Mouse (Mus musculus) kidney, embryonic 15.5 days (tissue): Measurements from ENCODE around the gene Pidd1. TPM values are rescaled to one million over a fixed set of nuclear protein-coding genes. Genes with fewer than 3 reads are reported as not detected.

Experiments
- ATAC-seq: fragments of 200-750 bp; cut with Nextera tagmentation; replicated peaks from 2 replicates; pipeline ENCODE4 v1.8.0; 2017; ENCODE audit warnings: moderate TSS enrichment; ENCODE audit not compliant: low FRiP score
- H3K27ac ChIP-seq: fragments of 300-500 bp; sonication (generic); 2 replicates; pipeline ENCODE4 v1.5.1; 2015; ENCODE audit warnings: mild to moderate bottlenecking, inconsistent platforms
- H3K27me3 ChIP-seq: fragments of 300-500 bp; sonication (generic); 2 replicates; pipeline ENCODE4 v1.6.1; 2015; ENCODE audit warnings: inconsistent platforms
- H3K36me3 ChIP-seq: fragments of 300-500 bp; sonication (generic); 2 replicates; pipeline ENCODE4 v1.6.1; 2015; ENCODE audit warnings: inconsistent platforms
- H3K4me1 ChIP-seq: fragments of 300-500 bp; sonication (generic); 2 replicates; pipeline ENCODE4 v1.6.1; 2015; ENCODE audit warnings: inconsistent platforms
- H3K4me2 ChIP-seq: fragments of 300-500 bp; sonication (generic); 2 replicates; pipeline ENCODE4 v1.6.1; 2015; ENCODE audit warnings: moderate library complexity, mild to moderate bottlenecking, inconsistent platforms
- H3K4me3 ChIP-seq: fragments of 300-500 bp; sonication (generic); replicated peaks from 2 replicates; pipeline ENCODE4 v1.5.1; 2015; ENCODE audit warnings: mild to moderate bottlenecking, inconsistent platforms
- H3K9ac ChIP-seq: fragments of 300-500 bp; sonication (generic); 2 replicates; pipeline ENCODE4 v1.6.1; 2015; ENCODE audit warnings: mild to moderate bottlenecking, inconsistent platforms
- H3K9me3 ChIP-seq: fragments of 300-500 bp; sonication (generic); replicated peaks from 2 replicates; pipeline ENCODE4 v1.6.1; 2016; ENCODE audit warnings: inconsistent platforms
- WGBS: fragments of 180-500 bp; shearing (Covaris S2); methylation state at CpG from one replicate; pipeline ENCODE4 v1.1.7; 2015; ENCODE audit warnings: mixed read lengths; 5-methylcytosine and 5-hydroxymethylcytosine counted together
- polyA plus RNA-seq: library from polyadenylated mRNA; unstranded; fragments of >200 nt; fragmentation: Nextera tagmentation; extraction: Ambion mirVana; gene quantifications from 2 replicates; pipeline ENCODE4 v1.2.1, GENCODE M21; 2015

Pidd1 gene
- polyA plus RNA-seq, 1 experiment from 2014 or later: 12.6 TPM

GRCm38 (mm10) chr7:141431434-141432185 is 12.2 kb downstream of the Pidd1 start:
- Histone ChIP-seq H3K4me2 (no peak overlapping the region), H3K9me3 (no peaks in the 10 kb centered on the region), H3K4me1 (peaks cover 54% of the 10 kb centered on the region), H3K36me3 (peaks cover 39% of the 10 kb centered on the region), H3K27ac (no peak overlapping the region), H3K9ac (no peak overlapping the region), H3K27me3 (no peaks in the 10 kb centered on the region), H3K4me3 (no peak overlapping the region)
- ATAC-seq: no peak
- WGBS: 89% methylated on average over 19 of the region's 19 CpGs

DNA sequence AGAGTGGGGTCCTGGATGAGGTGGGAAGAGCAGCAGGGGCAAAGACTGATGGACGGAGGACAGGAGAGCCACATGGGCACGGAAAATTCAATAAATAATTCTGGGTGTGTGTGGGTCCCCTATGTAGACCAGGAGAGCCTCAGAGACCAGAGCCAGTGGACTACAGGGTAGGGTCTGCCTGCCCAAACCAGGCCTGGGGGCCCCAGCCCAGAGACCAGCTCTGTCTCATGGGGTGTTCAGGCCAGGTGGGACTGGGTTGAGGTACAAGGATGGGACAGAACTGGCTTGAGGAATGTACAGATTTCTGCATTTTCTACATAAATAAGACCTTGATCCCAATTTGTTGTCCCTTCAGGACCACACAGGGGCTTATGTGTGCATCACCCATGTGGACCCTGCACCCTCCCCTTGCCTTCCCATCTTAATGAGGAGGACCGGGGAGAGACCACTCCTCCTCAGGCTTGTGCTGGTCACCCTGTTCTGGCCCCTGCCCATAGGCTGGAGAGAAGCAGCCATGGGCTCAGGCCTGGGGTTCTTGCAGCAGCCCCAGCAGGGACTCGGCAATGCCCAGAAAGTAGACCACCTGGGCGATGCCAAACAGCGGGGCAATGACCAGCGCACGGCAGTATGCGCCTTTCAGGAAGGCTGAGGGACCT is 13.1 kb downstream of the Pidd1 start:
- Histone ChIP-seq H3K27ac (no peak overlapping the region), H3K9ac (no peak overlapping the region), H3K4me3 (no peak overlapping the region), H3K4me2 (no peak overlapping the region), H3K9me3 (no peaks in the 10 kb centered on the region), H3K36me3 (peaks cover 39% of the 10 kb centered on the region), H3K27me3 (no peaks in the 10 kb centered on the region), H3K4me1 (peaks cover 48% of the 10 kb centered on the region)
- 93% methylated on average over 9 of the region's 9 CpGs for WGBS
- ATAC-seq: no peak

GRCm38 (mm10) chr7:141429840-141430584 is 13.8 kb downstream of the Pidd1 start:
- Histone ChIP-seq H3K9ac (0 out of 2 replicates have a peak overlapping the region, but pooled peaks have one; percentile 10), H3K9me3 (no peaks in the 10 kb centered on the region), H3K4me1 (peaks cover 41% of the 10 kb centered on the region), H3K27ac (no peak overlapping the region), H3K4me3 (no peak overlapping the region), H3K27me3 (no peaks in the 10 kb centered on the region), H3K36me3 (peaks cover 39% of the 10 kb centered on the region), H3K4me2 (peak overlapping the region; percentile 50)
- ATAC-seq: no peak
- 61% methylated on average over 9 of the region's 9 CpGs for WGBS

DNA sequence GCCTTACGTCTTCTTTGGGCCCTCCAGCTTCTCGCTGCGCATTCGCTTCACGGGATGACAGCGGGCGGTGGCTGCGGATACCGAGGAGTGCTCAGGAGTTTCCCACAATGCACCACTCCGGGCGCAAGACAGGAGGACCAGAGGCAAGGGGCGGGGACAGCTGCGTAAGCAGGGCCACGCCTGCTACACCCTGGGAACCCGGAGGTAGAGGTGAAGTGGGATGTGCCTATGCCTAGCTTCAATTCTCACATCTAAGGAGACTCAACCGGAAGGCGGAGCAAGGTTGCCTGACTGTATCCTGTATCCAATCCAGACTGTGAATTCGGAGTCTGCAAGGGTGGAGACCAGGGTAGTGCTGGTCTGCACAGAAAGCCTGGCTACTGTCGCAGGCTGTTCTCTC is 14.5 kb downstream of the Pidd1 start, which contains the start of gene Cend1:
TSS of gene Cend1 (minus strand) at position 182 of the 400 bp plus-strand sequence.
- Histone ChIP-seq H3K27ac (no peak within 1 kb of the TSS), H3K27me3 (no peaks in the 10 kb centered on the region), H3K9ac (0 out of 2 replicates have a peak within 1 kb of the TSS, but pooled peaks have one; percentile 10), H3K4me3 (peak within 1 kb of the TSS; percentile 28), H3K9me3 (no peaks in the 10 kb centered on the region), H3K4me1 (peaks cover 34% of the 10 kb centered on the region), H3K36me3 (peaks cover 39% of the 10 kb centered on the region), H3K4me2 (peak within 1 kb of the TSS; percentile 50)
- 6% methylated on average over 19 of the region's 19 CpGs for WGBS
- peak; percentile 79 for ATAC-seq

DNA sequence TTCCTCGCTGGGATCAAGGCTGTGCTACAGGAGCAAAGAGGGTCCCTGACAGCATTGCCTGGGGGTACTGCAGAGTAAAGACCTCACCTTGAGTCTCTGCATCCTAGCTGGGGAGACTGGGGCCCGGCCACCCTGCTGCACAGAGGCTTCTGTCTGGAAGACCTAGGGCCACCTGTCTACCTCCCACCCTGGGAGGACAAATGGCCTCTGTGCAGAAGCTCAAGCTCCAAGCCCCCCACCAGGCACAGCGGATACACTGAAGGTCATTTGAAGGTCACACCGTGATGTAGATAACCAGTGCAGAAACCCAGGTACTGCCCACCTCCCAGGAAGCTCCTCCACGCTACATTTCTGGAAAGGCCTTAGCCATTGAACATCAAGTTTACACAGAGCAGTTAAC is 15.1 kb downstream of the Pidd1 start:
- WGBS: 48% methylated on average over 5 of the region's 5 CpGs
- H3K4me3 ChIP-seq: no peak overlapping the region
- H3K4me2 ChIP-seq: peak overlapping the region; percentile 50
- no peak for ATAC-seq
- no peaks in the 10 kb centered on the region for H3K9me3 ChIP-seq
- peaks cover 37% of the 10 kb centered on the region for H3K36me3 ChIP-seq
- peaks cover 28% of the 10 kb centered on the region for H3K4me1 ChIP-seq
- H3K27ac ChIP-seq: no peak overlapping the region
- no peaks in the 10 kb centered on the region for H3K27me3 ChIP-seq
- no peak overlapping the region for H3K9ac ChIP-seq

GRCm38 (mm10) chr7:141426948-141427730 is 16.7 kb downstream of the Pidd1 start:
- Histone ChIP-seq H3K4me1 (peaks cover 19% of the 10 kb centered on the region), H3K27me3 (no peaks in the 10 kb centered on the region), H3K36me3 (peaks cover 21% of the 10 kb centered on the region), H3K27ac (no peak overlapping the region), H3K9ac (no peak overlapping the region), H3K4me2 (no peak overlapping the region), H3K4me3 (no peak overlapping the region), H3K9me3 (no peaks in the 10 kb centered on the region)
- ATAC-seq: no peak
- WGBS: 83% methylated on average over 12 of the region's 12 CpGs

DNA sequence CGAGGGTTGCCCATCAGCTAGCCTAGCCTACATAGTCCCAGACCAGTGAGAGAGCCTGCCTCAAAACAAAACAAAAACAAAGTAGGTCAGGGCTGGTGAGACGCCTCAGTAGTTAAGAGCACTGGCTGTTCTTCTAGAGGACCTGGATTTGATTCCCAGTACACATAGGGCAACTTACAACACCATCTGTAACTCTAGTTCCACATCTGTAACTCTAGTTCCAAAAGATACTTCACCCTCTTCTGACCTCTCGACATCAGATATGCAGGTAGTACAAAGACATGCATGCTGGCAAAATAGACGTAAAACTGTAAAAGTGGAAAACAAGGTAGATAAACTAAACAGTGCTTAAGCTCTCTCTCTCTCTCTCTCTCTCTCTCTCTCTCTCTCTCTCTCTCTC is 20.0 kb downstream of the Pidd1 start:
- ATAC-seq: no peak
- WGBS: 65% methylated on average over 4 of the region's 4 CpGs
- H3K27me3 ChIP-seq: no peaks in the 10 kb centered on the region
- no peaks in the 10 kb centered on the region for H3K9me3 ChIP-seq
- peaks cover 5% of the 10 kb centered on the region; the same call in 1 of the 2 replicates for H3K4me1 ChIP-seq
- no peak overlapping the region for H3K27ac ChIP-seq
- no peak overlapping the region for H3K4me3 ChIP-seq
- no peaks in the 10 kb centered on the region for H3K36me3 ChIP-seq
- no peak overlapping the region for H3K4me2 ChIP-seq
- no peak overlapping the region for H3K9ac ChIP-seq

- Histone ChIP-seq H3K27ac (no peak overlapping the region), H3K27me3 (no peaks in the 10 kb centered on the region), H3K9ac (no peak overlapping the region), H3K36me3 (no peaks in the 10 kb centered on the region), H3K4me1 (no peaks in the 10 kb centered on the region), H3K4me2 (no peak overlapping the region), H3K9me3 (no peaks in the 10 kb centered on the region), H3K4me3 (no peak overlapping the region)
- ATAC-seq: no peak
- WGBS: 79% methylated on average over 9 of the region's 9 CpGs
Observed at GRCm38 (mm10) chr7:141420030-141420702, 23.7 kb downstream of the Pidd1 start.

GRCm38 (mm10) chr7:141418970-141419369 is 24.9 kb downstream of the Pidd1 start:
- H3K36me3 ChIP-seq: no peaks in the 10 kb centered on the region
- H3K9ac ChIP-seq: no peak overlapping the region
- H3K4me2 ChIP-seq: no peak overlapping the region
- no peaks in the 10 kb centered on the region for H3K27me3 ChIP-seq
- H3K4me3 ChIP-seq: no peak overlapping the region
- WGBS: 42% methylated on average over 7 of the region's 7 CpGs
- no peak overlapping the region for H3K27ac ChIP-seq
- ATAC-seq: no peak
- H3K4me1 ChIP-seq: peaks cover 10% of the 10 kb centered on the region
- no peaks in the 10 kb centered on the region for H3K9me3 ChIP-seq

GRCm38 (mm10) chr7:141417731-141418681 is 25.8 kb downstream of the Pidd1 start:
- Histone ChIP-seq H3K9me3 (no peaks in the 10 kb centered on the region), H3K4me2 (no peak overlapping the region), H3K9ac (no peak overlapping the region), H3K4me3 (no peak overlapping the region), H3K27me3 (no peaks in the 10 kb centered on the region), H3K27ac (no peak overlapping the region), H3K36me3 (no peaks in the 10 kb centered on the region), H3K4me1 (peaks cover 13% of the 10 kb centered on the region)
- WGBS: 76% methylated on average over 8 of the region's 8 CpGs
- no peak for ATAC-seq
